Mouse (Mus musculus) stomach, adult 2 months (tissue): ENCODE data around the gene Gm21258. TPM values are rescaled to one million over a fixed set of nuclear protein-coding genes. Genes with fewer than 3 reads are reported as not detected.

Experiments used
- polyA plus RNA-seq: library from polyadenylated mRNA; depleted of rRNA; stranded (reverse); fragments of >200 nt; gene quantifications from 2 replicates; pipeline ENCODE4 v1.2.3, GENCODE M21; 2012; rRNA removed

Gm21258 gene
- not detected in 2 replicates for polyA plus RNA-seq

DNA sequence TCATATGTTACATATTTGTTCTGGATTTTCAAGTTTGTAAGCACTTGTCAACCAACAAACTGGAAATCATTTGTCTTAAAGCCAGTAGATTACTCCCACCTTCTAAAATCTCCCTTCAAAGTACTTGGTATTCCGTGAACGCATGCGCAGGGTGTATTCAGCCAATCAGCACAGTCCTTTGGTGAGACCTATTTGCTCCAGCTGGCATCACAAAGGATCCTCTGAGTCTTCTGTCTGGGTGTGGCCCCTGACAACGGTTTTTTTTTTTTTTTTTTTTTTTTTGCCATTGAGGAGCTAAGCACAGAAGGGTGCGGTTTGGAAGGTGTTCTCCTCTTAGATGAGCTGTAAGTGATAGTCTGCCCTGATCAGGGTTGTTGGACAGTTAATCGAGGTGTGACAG, at the start of gene Gm21258:
Gm21258 (plus strand) TSS at position 301 of the 400 bp plus-strand sequence.

